Mouse (Mus musculus): ENCODE data around the gene Dlgap5.

The Dlgap5 gene

DNA sequence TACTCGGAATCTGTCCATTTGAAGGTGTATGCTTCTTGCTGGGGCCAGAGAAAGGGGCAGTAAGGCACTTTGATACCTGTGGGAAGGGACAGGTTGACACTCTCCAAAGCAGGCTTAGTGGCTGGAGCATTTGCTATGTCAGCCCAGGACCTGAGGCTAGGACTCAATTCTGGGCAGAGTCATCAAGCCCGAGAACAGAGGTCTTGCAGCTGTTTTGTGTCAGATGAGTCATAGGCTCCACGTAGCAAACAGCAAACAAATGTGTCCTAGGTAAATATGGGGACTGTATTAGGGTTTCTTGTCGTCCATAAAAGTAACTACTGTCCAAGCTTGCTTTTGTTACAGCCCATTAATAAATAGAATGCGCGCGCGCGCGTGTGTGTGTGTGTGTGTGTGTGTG lies 65.9 kb downstream of the Dlgap5 start:
- CTCF ChIA-PET = interaction anchor here (0.9 kb wide), 1 partner anchor 12 kb away, joined by 5 read pairs; no protein-coding TSS in a partner anchor

DNA sequence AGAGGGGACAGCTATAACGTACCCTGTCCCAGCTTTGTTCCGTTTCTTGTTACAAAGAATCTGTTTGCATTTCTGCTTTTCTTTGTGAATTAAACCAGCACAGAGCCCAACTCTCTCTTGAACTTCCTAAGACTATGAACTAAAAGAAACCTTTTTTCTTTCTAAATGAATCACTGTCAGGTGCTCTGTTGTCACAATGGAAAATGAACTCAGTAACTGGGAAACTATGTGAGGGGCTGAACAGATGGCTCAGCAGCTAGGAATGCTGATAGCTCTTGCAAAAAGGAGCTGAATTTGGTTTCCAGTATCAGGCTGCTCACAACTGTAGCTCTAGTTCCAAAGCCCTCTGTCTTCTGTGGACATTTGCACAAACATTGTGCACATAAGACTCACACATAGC lies 67.2 kb downstream of the Dlgap5 start:
- CTCF ChIA-PET = no interaction called here

DNA sequence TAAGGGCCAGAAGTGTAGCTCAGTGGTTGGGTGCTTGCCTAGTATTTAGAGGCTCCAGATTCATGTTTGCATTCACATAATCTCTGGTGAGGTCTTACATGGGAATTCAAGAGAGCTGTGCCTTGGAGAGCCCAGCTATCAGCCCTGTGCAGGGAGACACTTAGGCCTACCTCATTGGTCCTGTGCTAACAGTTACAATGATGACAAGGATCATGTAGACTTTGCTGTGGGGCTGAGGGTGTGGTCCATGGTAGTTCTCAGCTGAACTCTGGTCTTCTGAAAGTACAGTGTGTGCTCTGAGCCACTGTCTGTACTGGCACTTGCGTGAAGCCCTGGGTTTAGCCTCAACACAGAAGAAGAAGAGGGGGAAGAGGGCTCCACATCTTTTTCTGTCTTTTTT lies 71.5 kb downstream of the Dlgap5 start:
- CTCF ChIA-PET = no interaction called here

DNA sequence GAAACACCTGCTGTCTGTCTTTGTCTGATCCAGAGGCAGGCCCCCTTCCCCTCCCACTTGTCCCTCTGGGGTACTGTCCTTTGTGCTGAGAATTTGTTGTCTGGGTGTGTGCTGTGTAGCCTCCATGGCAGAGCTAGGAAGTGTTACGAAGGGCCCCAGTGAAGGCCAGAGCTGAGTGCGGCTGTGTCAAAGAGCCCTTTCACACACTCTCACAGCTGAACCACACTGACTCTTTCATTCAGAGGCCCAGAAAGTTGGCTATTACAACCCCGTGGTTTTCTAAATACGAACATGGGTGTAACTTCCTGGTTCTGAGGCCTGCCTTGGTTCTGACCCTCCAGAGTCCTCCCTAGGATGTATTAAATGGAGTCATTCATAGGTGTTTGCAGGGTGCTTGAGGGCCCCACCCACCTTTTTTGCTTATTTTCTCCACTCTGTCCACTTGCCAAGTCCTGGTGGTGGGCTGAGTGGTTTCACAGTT lies 76.4 kb downstream of the Dlgap5 start:
- CTCF ChIA-PET = no interaction called here

DNA sequence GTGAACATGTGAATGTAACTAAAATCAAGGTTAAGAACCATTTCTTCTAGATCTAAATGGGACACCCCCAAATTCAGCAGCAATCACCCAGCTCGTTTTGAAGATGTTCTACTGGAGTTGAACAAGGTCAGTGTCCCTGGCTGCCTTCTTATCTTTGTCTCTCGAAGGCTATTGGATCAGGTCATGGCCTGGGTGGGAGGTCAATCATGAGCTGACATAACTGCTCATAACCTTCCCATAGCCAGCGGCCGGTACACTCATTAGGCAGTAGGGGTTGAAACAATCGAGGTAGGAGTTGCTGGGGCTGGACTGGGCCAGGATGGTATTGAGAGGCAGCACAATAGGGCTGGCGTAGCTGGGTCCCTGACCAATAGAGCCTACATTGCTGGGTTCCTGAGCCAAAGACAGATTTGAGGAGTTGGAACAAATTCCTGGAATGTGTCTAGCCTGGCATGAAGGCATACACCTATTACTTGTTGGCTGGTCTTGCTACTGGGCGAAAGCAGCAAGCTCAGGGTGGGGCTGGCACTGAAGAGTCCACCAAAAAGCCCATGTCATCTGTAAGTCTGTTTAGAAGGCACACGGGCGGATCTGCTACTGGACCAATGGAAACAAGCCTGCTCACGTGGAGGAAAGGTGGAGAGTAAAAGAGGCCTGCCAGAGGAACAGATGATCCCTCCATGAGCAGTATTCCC lies 77.8 kb downstream of the Dlgap5 start:
- CTCF ChIA-PET = interaction anchor here (0.7 kb wide), 1 partner anchor 12 kb away, joined by 5 read pairs; no protein-coding TSS in a partner anchor
